Mouse (Mus musculus): ENCODE measurements around the gene Klk6.

Gene Klk6

GRCm38 (mm10) chr7:43821581-43821980 lies 2.7 kb upstream of the Klk6 start:
- no peak for DNase-seq (ENCODE audit: low read depth, low spot score)

GRCm38 (mm10) chr7:43826056-43826455 lies 1.8 kb downstream of the Klk6 start:
- no peak for DNase-seq (ENCODE audit: low read depth, low spot score)

GRCm38 (mm10) chr7:43827706-43828105 lies 3.4 kb downstream of the Klk6 start:
- DNase-seq (ENCODE audit: low read depth, low spot score), result no peak

- DNase-seq (ENCODE audit: low read depth, low spot score), result no peak
Observed at GRCm38 (mm10) chr7:43829006-43829405, 4.7 kb downstream of the Klk6 start.

GRCm38 (mm10) chr7:43841701-43842100 lies 17.4 kb downstream of the Klk6 start, which contains the start of gene Klk5:
Gene Klk5, plus strand, starts transcription at chr7:43841971.
- DNase-seq (ENCODE audit: low read depth, low spot score), result no peak

- DNase-seq (ENCODE audit: low read depth, low spot score), result no peak
Observed at GRCm38 (mm10) chr7:43843801-43844200, 19.5 kb downstream of the Klk6 start.

GRCm38 (mm10) chr7:43851616-43852015 lies 27.3 kb downstream of the Klk6 start:
- no peak for DNase-seq (ENCODE audit: low read depth, low spot score)

- no peak for DNase-seq (ENCODE audit: low read depth, low spot score)
Observed at GRCm38 (mm10) chr7:43854642-43855380, 30.5 kb downstream of the Klk6 start.

GRCm38 (mm10) chr7:43855709-43856108 lies 31.4 kb downstream of the Klk6 start:
- DNase-seq (ENCODE audit: low read depth, low spot score), result no peak

- no peak for DNase-seq (ENCODE audit: low read depth, low spot score)
Observed at GRCm38 (mm10) chr7:43856307-43856706, 32.0 kb downstream of the Klk6 start.

- DNase-seq (ENCODE audit: low read depth, low spot score), result no peak
Observed at GRCm38 (mm10) chr7:43857501-43857900, 33.2 kb downstream of the Klk6 start.

GRCm38 (mm10) chr7:43860411-43860810 lies 36.1 kb downstream of the Klk6 start:
- no peak for DNase-seq (ENCODE audit: low read depth, low spot score)

GRCm38 (mm10) chr7:43873237-43873636 lies 48.9 kb downstream of the Klk6 start:
- DNase-seq (ENCODE audit: low read depth, low spot score), result no peak

- DNase-seq (ENCODE audit: low read depth, low spot score), result no peak
Observed at GRCm38 (mm10) chr7:43873674-43874073, 49.4 kb downstream of the Klk6 start.

GRCm38 (mm10) chr7:43874868-43875375 lies 50.6 kb downstream of the Klk6 start:
- no peak for DNase-seq (ENCODE audit: low read depth, low spot score)

- no peak for DNase-seq (ENCODE audit: low read depth, low spot score)
Observed at GRCm38 (mm10) chr7:43876444-43876843, 52.1 kb downstream of the Klk6 start.

GRCm38 (mm10) chr7:43878281-43878680 lies 54.0 kb downstream of the Klk6 start:
- no peak for DNase-seq (ENCODE audit: low read depth, low spot score)

GRCm38 (mm10) chr7:43880912-43881311 lies 56.6 kb downstream of the Klk6 start, which contains the start of gene Klk4:
Gene Klk4, plus strand, starts transcription at chr7:43881160.
- DNase-seq (ENCODE audit: low read depth, low spot score), result no peak
